Mouse (Mus musculus): ENCODE measurements at regions not wholly inside any gene's neighbourhood (a gene's known extent, or its start where the extent isn't known, plus 50 kb on each side); places are given as distances from the start of the nearest gene placed in this dataset.

GRCm38 (mm10) chr8:8258855-8259254 is 402.2 kb downstream of the Efnb2 start:
- no peak for TF ChIP-seq POLR2A (IDR thresholded peaks at IDR 0.05; ENCODE audit: borderline replicate concordance, extremely low read depth, low read depth, low read length)
- no peak for TF ChIP-seq CTCF (IDR thresholded peaks at IDR 0.05; ENCODE audit: insufficient read depth, low read length)
